ENCODE assay signal across 9 mouse cellular contexts in the genomic region with DNA sequence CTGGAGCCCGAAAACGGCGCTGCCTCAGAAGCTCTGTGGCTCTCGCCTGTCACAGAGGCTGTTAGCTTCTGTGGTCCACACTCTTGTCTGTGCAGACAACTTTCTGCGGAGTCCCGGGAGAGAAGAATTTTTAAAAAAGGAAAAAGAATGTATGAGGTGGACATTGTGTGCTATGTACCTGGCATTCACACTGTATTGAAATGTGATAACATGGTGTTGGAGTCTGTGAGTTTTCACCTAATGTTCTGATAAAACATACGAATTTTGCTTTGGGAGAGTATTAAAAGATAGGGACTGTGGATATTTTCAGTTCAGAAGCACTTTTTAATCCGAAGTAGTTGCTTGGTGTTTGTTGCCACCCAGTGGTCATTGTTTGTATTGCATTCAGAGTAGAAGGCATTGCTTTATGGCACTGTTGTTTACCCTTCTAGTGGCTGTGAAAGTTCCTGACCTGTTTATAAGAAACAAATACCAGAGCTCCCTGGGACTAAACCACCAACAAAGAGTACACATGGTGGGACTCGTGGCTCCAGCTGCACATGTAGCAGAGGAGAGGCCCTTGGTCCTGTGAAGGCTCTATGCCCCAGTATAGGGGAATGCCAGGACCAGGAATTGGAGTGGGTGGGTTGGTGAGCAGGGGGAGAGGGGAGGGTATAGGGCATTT. TPM values are rescaled to one million over a fixed set of nuclear protein-coding genes. Genes with fewer than 3 reads are reported as not detected.
DNase-seq lines count a peak whose midpoint lies in the region; ATAC-seq and TF ChIP-seq lines count a peak whose summit lies in the region.
"Had no signal": no experiment of that assay in that cellular context is flagged by ENCODE, and none has a peak within 500 bp of the region (broad histone marks: within the 10 kb centered on the region; RNA-seq: fewer than 3 reads in every experiment).

No protein-coding gene starts in this region.

- no peaks in the 10 kb centered on the region for H3K9me3 ChIP-seq in forebrain, embryonic 13.5 days (replicated peaks)
- no peaks in the 10 kb centered on the region for H3K9me3 ChIP-seq in intestine, postnatal 0 days (ENCODE audit: control insufficient read depth)
- H3K9me3 ChIP-seq: embryonic facial prominence, embryonic 13.5 days had no signal

- TF ChIP-seq POLR2A in thymus, adult 2 months (IDR thresholded peaks at IDR 0.05; ENCODE audit: control insufficient read depth, extremely low read depth, insufficient read depth, low read length, poor library complexity), result no peak

- H3K36me3 ChIP-seq in thymus, adult 2 months (ENCODE audit: control insufficient read depth, insufficient read depth, low read length), result no peaks in the 10 kb centered on the region
- no peaks in the 10 kb centered on the region for H3K36me3 ChIP-seq in forebrain, embryonic 13.5 days (ENCODE audit: poor library complexity, severe bottlenecking)
- no peaks in the 10 kb centered on the region for H3K36me3 ChIP-seq in intestine, postnatal 0 days (ENCODE audit: control insufficient read depth, insufficient read depth)
- H3K36me3 ChIP-seq: embryonic facial prominence, embryonic 13.5 days had no signal

- no peak for TF ChIP-seq CTCF in thymus, adult 2 months (IDR thresholded peaks at IDR 0.05; ENCODE audit: borderline replicate concordance, control insufficient read depth, extremely low read depth, insufficient read depth, low read length, poor library complexity)
- TF ChIP-seq CTCF in intestine, postnatal 0 days (IDR thresholded peaks at IDR 0.05; ENCODE audit: low read depth), result peak; percentile 87

- peak; percentile 72 for DNase-seq in thymus, adult 2 months
- no peak for DNase-seq in thymus, adult 18-20 months
- peak; percentile 54 for DNase-seq in c-Kit-negative CD71-positive TER-119-positive erythroid progenitor cells, embryonic 14.5 days (ENCODE audit: low read depth, low spot score)
- peak; percentile 57 for DNase-seq in left cerebral cortex, postnatal 4 days
- DNase-seq in telencephalon, adult 2 months (ENCODE audit: low read depth, low spot score), result peak; percentile 64

- no peak overlapping the region for H3K9ac ChIP-seq in forebrain, embryonic 13.5 days
- H3K9ac ChIP-seq in intestine, postnatal 0 days (ENCODE audit: low read depth, low read length), result no peak overlapping the region
- H3K9ac ChIP-seq: embryonic facial prominence, embryonic 13.5 days had no signal

- WGBS in thymus, adult 2 months, result 68% methylated on average over 9 of the region's 9 CpGs
- WGBS in forebrain, embryonic 13.5 days, result 63% methylated on average over 9 of the region's 9 CpGs
- WGBS in intestine, postnatal 0 days, result 59% methylated on average over 9 of the region's 9 CpGs

- no peaks in the 10 kb centered on the region for H3K27me3 ChIP-seq in thymus, adult 2 months (ENCODE audit: control insufficient read depth, insufficient read depth, low read length)
- H3K27me3 ChIP-seq in forebrain, embryonic 13.5 days, result no peaks in the 10 kb centered on the region
- H3K27me3 ChIP-seq in intestine, postnatal 0 days (replicated peaks; ENCODE audit: control insufficient read depth, insufficient read depth, low read length), result no peaks in the 10 kb centered on the region
- H3K27me3 ChIP-seq: embryonic facial prominence, embryonic 13.5 days had no signal

- no peaks in the 10 kb centered on the region for H3K4me1 ChIP-seq in thymus, adult 2 months (replicated peaks; ENCODE audit: control insufficient read depth, insufficient read depth, low read length)
- H3K4me1 ChIP-seq in forebrain, embryonic 13.5 days, result no peaks in the 10 kb centered on the region
- H3K4me1 ChIP-seq in intestine, postnatal 0 days (replicated peaks; ENCODE audit: control insufficient read depth, insufficient read depth, low read length), result no peaks in the 10 kb centered on the region

- intact Hi-C loops in left cerebral cortex, postnatal 4 days (cut with DNase I), result loop anchor here (2.0 to 10.0 kb wide), 2 partner anchors 147 to 925 kb away; no protein-coding TSS in a partner anchor

- ATAC-seq in forebrain, embryonic 13.5 days, result peak; percentile 74
- 0 out of 2 replicates have a peak, but pooled peaks have one; percentile 28 for ATAC-seq in intestine, postnatal 0 days
- ATAC-seq in monocyte, adult 5-6 weeks (replicated peaks; ENCODE audit: insufficient number of reproducible peaks, low FRiP score, low TSS enrichment, poor library complexity, severe bottlenecking), result peak; percentile 71; the same call in 1 of the 2 replicates

- H3K27ac ChIP-seq in thymus, adult 2 months (ENCODE audit: control insufficient read depth, insufficient read depth, low read length), result no peak overlapping the region
- no peak overlapping the region for H3K27ac ChIP-seq in forebrain, embryonic 13.5 days
- no peak overlapping the region for H3K27ac ChIP-seq in intestine, postnatal 0 days (ENCODE audit: low read depth, low read length)
- H3K27ac ChIP-seq: embryonic facial prominence, embryonic 13.5 days had no signal

- H3K4me2 ChIP-seq in forebrain, embryonic 13.5 days, result no peak overlapping the region
- no peak overlapping the region for H3K4me2 ChIP-seq in intestine, postnatal 0 days (replicated peaks; ENCODE audit: low read depth)
- H3K4me2 ChIP-seq: embryonic facial prominence, embryonic 13.5 days had no signal

- H3K4me3 ChIP-seq in thymus, adult 2 months (ENCODE audit: control insufficient read depth, insufficient read depth, low read length), result no peak overlapping the region
- no peak overlapping the region for H3K4me3 ChIP-seq in forebrain, embryonic 13.5 days
- H3K4me3 ChIP-seq in intestine, postnatal 0 days (ENCODE audit: low read depth, low read length), result no peak overlapping the region
- H3K4me3 ChIP-seq: embryonic facial prominence, embryonic 13.5 days had no signal

RNA-seq across cellular contexts. Expression of gene Sdccag8, which starts 47.7 kb away (rescaled TPM):
- 5.1 and 6.2 TPM in 2 replicates for polyA plus RNA-seq in thymus, adult 2 months (2012; rRNA removed)
- polyA plus RNA-seq in forebrain, embryonic 13.5 days (2015; fragmentation: Nextera tagmentation; extraction: Ambion mirVana), result 28.8 and 29.7 TPM in 2 replicates
- 55.1 and 58.8 TPM in 2 replicates for polyA plus RNA-seq in intestine, postnatal 0 days (2015; fragmentation: Nextera tagmentation; extraction: Ambion mirVana)
- 10 to 100 TPM; 11.9 to 13.4 TPM for total RNA-seq in left cerebral cortex, postnatal 4 days (2021)
- 63.4 to 86.0 TPM (median 78.7 TPM) in 3 replicates for total RNA-seq in monocyte, adult 5-6 weeks (2017)

RNA-seq across cellular contexts. Expression of gene Cep170, which starts 48.2 kb away (rescaled TPM):
- polyA plus RNA-seq in thymus, adult 2 months (2012; rRNA removed), result 18.6 and 22.9 TPM in 2 replicates
- polyA plus RNA-seq in forebrain, embryonic 13.5 days (2015; fragmentation: Nextera tagmentation; extraction: Ambion mirVana), result 100 and 114 TPM in 2 replicates
- polyA plus RNA-seq in intestine, postnatal 0 days (2015; fragmentation: Nextera tagmentation; extraction: Ambion mirVana), result 6.5 and 6.9 TPM in 2 replicates
- total RNA-seq in left cerebral cortex, postnatal 4 days (2021), result 100 to 1,000 TPM; 334 to 375 TPM
- total RNA-seq in monocyte, adult 5-6 weeks (2017), result 80.3 to 121 TPM (median 107 TPM) in 3 replicates

Comparison
In these comparisons a context has a peak if more than half of its experiments do, and no peak if none do; other contexts are left out.
1. DNase-seq: peak in thymus, adult 2 months (single experiment), c-Kit-negative CD71-positive TER-119-positive erythroid progenitor cells, embryonic 14.5 days (single experiment), left cerebral cortex, postnatal 4 days (single experiment) and telencephalon, adult 2 months (single experiment); none in thymus, adult 18-20 months (0 of 2).
2. Peak in every context shown above with its lines, with median percentiles within 50 percentile points of each other: ATAC-seq.